In genomic region chr5:92498225-92498624, GRCm38 (mm10) we compare ENCODE assay signal across 12 mouse cellular contexts. TPM values are rescaled to one million over a fixed set of nuclear protein-coding genes. Genes with fewer than 3 reads are reported as not detected.
DNase-seq lines count a peak whose midpoint lies in the region; ATAC-seq and TF ChIP-seq lines count a peak whose summit lies in the region.
"Had no signal": no experiment of that assay in that cellular context is flagged by ENCODE, and none has a peak within 500 bp of the region (broad histone marks: within the 10 kb centered on the region; RNA-seq: fewer than 3 reads in every experiment).

No protein-coding gene starts in this region.

- peak; percentile 23; the same call in 1 of the 2 replicates for ATAC-seq in hindbrain, embryonic 11.5 days (ENCODE audit: low FRiP score)
- ATAC-seq in hindbrain, embryonic 16.5 days, result no peak
- peak; percentile 59; the same call in 1 of the 2 replicates for ATAC-seq in intestine, postnatal 0 days

- no peak for DNase-seq in hindbrain, embryonic 11.5 days (ENCODE audit: low spot score)
- peak; percentile 95 for DNase-seq in R1 (ENCODE audit: low read depth, low spot score)
- DNase-seq in adrenal gland, adult 18-20 months (ENCODE audit: low spot score in 2 of 2), result no peak
- no peak for DNase-seq in left cerebral cortex, adult 11 months (ENCODE audit: low spot score)
- no peak for DNase-seq in cerebellum, postnatal 25 days

- H3K27me3 ChIP-seq in hindbrain, embryonic 11.5 days (ENCODE audit: control insufficient read depth, insufficient read depth, low read length), result no peaks in the 10 kb centered on the region
- H3K27me3 ChIP-seq in hindbrain, embryonic 16.5 days (replicated peaks; ENCODE audit: control insufficient read depth, insufficient read depth, low read length), result no peaks in the 10 kb centered on the region
- H3K27me3 ChIP-seq in ES-Bruce4 (ENCODE audit: control insufficient read depth, insufficient read depth, low read length, poor library complexity, severe bottlenecking), result no peaks in the 10 kb centered on the region
- no peaks in the 10 kb centered on the region for H3K27me3 ChIP-seq in intestine, postnatal 0 days (replicated peaks; ENCODE audit: control insufficient read depth, insufficient read depth, low read length)
- H3K27me3 ChIP-seq: embryonic facial prominence, embryonic 13.5 days had no signal

- no peaks in the 10 kb centered on the region; the same call in 1 of the 2 replicates for H3K4me1 ChIP-seq in hindbrain, embryonic 11.5 days (replicated peaks; ENCODE audit: control insufficient read depth, insufficient read depth, low read length)
- peaks cover 19% of the 10 kb centered on the region for H3K4me1 ChIP-seq in hindbrain, embryonic 16.5 days (ENCODE audit: control insufficient read depth, insufficient read depth, low read depth, low read length)
- H3K4me1 ChIP-seq in ES-Bruce4 (ENCODE audit: control insufficient read depth, insufficient read depth, low read length), result peaks cover 2% of the 10 kb centered on the region
- H3K4me1 ChIP-seq in intestine, postnatal 0 days (replicated peaks; ENCODE audit: control insufficient read depth, insufficient read depth, low read length), result peaks cover 4% of the 10 kb centered on the region; the same call in 1 of the 2 replicates

- no peak overlapping the region for H3K9ac ChIP-seq in hindbrain, embryonic 11.5 days (ENCODE audit: low read depth, low read length)
- no peak overlapping the region for H3K9ac ChIP-seq in hindbrain, embryonic 16.5 days (ENCODE audit: low read depth, low read length)
- peak overlapping the region; percentile 32; the same call in 1 of the 2 replicates for H3K9ac ChIP-seq in ES-Bruce4 (ENCODE audit: low read depth, poor library complexity, severe bottlenecking)
- H3K9ac ChIP-seq in intestine, postnatal 0 days (ENCODE audit: low read depth, low read length), result no peak overlapping the region

- H3K36me3 ChIP-seq in hindbrain, embryonic 11.5 days (ENCODE audit: control insufficient read depth, insufficient read depth, low read length), result no peaks in the 10 kb centered on the region
- H3K36me3 ChIP-seq in hindbrain, embryonic 16.5 days (ENCODE audit: control insufficient read depth, insufficient read depth, low read length), result no peaks in the 10 kb centered on the region
- peaks cover 7% of the 10 kb centered on the region; the same call in 1 of the 2 replicates for H3K36me3 ChIP-seq in ES-Bruce4 (ENCODE audit: control insufficient read depth, insufficient read depth, low read length, poor library complexity, severe bottlenecking)
- H3K36me3 ChIP-seq in intestine, postnatal 0 days (ENCODE audit: control insufficient read depth, insufficient read depth), result no peaks in the 10 kb centered on the region
- H3K36me3 ChIP-seq: embryonic facial prominence, embryonic 13.5 days had no signal

- no peak overlapping the region for H3K4me3 ChIP-seq in hindbrain, embryonic 11.5 days (ENCODE audit: low read depth, low read length)
- H3K4me3 ChIP-seq in hindbrain, embryonic 16.5 days (ENCODE audit: low read length), result no peak overlapping the region
- H3K4me3 ChIP-seq in ES-Bruce4 (ENCODE audit: low read depth, low read length), result no peak overlapping the region
- no peak overlapping the region for H3K4me3 ChIP-seq in intestine, postnatal 0 days (ENCODE audit: low read depth, low read length)
- H3K4me3 ChIP-seq: embryonic facial prominence, embryonic 13.5 days had no signal

- no peaks in the 10 kb centered on the region for H3K9me3 ChIP-seq in hindbrain, embryonic 11.5 days (ENCODE audit: control insufficient read depth, low read length)
- H3K9me3 ChIP-seq in hindbrain, embryonic 16.5 days (ENCODE audit: control insufficient read depth, low read length), result no peaks in the 10 kb centered on the region
- no peaks in the 10 kb centered on the region for H3K9me3 ChIP-seq in ES-Bruce4 (replicated peaks; ENCODE audit: control insufficient read depth, insufficient read depth, low read length, poor library complexity, severe bottlenecking)
- no peaks in the 10 kb centered on the region for H3K9me3 ChIP-seq in intestine, postnatal 0 days (ENCODE audit: control insufficient read depth)
- H3K9me3 ChIP-seq: embryonic facial prominence, embryonic 13.5 days had no signal

- WGBS in hindbrain, embryonic 11.5 days, result 80% methylated on average over 3 of the region's 3 CpGs
- WGBS in hindbrain, embryonic 16.5 days, result 87% methylated on average over 3 of the region's 3 CpGs
- WGBS in intestine, postnatal 0 days, result 40% methylated on average over 3 of the region's 3 CpGs

- peak; percentile 94 for TF ChIP-seq EP300 in ES-Bruce4 (IDR thresholded peaks at IDR 0.05; ENCODE audit: insufficient read depth, low read depth, low read length)

- H3K4me2 ChIP-seq in hindbrain, embryonic 11.5 days (replicated peaks; ENCODE audit: low read depth, low read length), result no peak overlapping the region; the same call in 1 of the 2 replicates
- H3K4me2 ChIP-seq in hindbrain, embryonic 16.5 days (ENCODE audit: low read length), result no peak overlapping the region
- no peak overlapping the region for H3K4me2 ChIP-seq in intestine, postnatal 0 days (replicated peaks; ENCODE audit: low read depth)
- H3K4me2 ChIP-seq: embryonic facial prominence, embryonic 13.5 days had no signal

- H3K27ac ChIP-seq in hindbrain, embryonic 11.5 days (ENCODE audit: low read depth, low read length), result no peak overlapping the region
- H3K27ac ChIP-seq in hindbrain, embryonic 16.5 days (ENCODE audit: low read depth, low read length), result no peak overlapping the region
- peak overlapping the region; percentile 99 for H3K27ac ChIP-seq in ES-Bruce4 (ENCODE audit: insufficient read depth, low read length)
- peak overlapping the region; percentile 11; the same call in 1 of the 2 replicates for H3K27ac ChIP-seq in intestine, postnatal 0 days (ENCODE audit: low read depth, low read length)
- H3K27ac ChIP-seq: embryonic facial prominence, embryonic 13.5 days had no signal

- TF ChIP-seq CTCF in ES-Bruce4 (IDR thresholded peaks at IDR 0.05; ENCODE audit: low read depth, low read length), result no peak
- TF ChIP-seq CTCF in intestine, postnatal 0 days (IDR thresholded peaks at IDR 0.05; ENCODE audit: low read depth), result no peak

- TF ChIP-seq POLR2A in ES-Bruce4 (IDR thresholded peaks at IDR 0.05; ENCODE audit: insufficient read depth, low read length), result no peak

RNA-seq across cellular contexts. Expression of gene Scarb2, which starts 8.4 kb away (rescaled TPM):
- polyA plus RNA-seq in hindbrain, embryonic 11.5 days (2014; fragmentation: Nextera tagmentation; extraction: Ambion mirVana), result 11.2 and 11.7 TPM in 2 replicates
- 23.1 and 23.5 TPM in 2 replicates for polyA plus RNA-seq in hindbrain, embryonic 16.5 days (2015; fragmentation: Nextera tagmentation; extraction: Ambion mirVana)
- polyA plus RNA-seq in ES-Bruce4 (2011; ENCODE audit: insufficient read depth, insufficient read length, low read depth, missing spikeins), result 62.1 and 62.8 TPM in 2 replicates
- polyA plus RNA-seq in intestine, postnatal 0 days (2015; fragmentation: Nextera tagmentation; extraction: Ambion mirVana), result 18.0 and 19.7 TPM in 2 replicates
- 10 to 100 TPM; 67.1 to 70.2 TPM for total RNA-seq in adrenal gland, adult 18-20 months (2021)

RNA-seq across cellular contexts. Expression of gene Fam47e, which starts 56.6 kb away (rescaled TPM):
- polyA plus RNA-seq in hindbrain, embryonic 11.5 days (2014; fragmentation: Nextera tagmentation; extraction: Ambion mirVana), result 0.22 TPM in 1 of 2 replicates, not detected in the other
- polyA plus RNA-seq in hindbrain, embryonic 16.5 days (2015; fragmentation: Nextera tagmentation; extraction: Ambion mirVana), result 2.2 and 2.3 TPM in 2 replicates
- polyA plus RNA-seq in ES-Bruce4 (2011; ENCODE audit: insufficient read depth, insufficient read length, low read depth, missing spikeins), result not detected in 2 replicates
- not detected in 2 replicates for polyA plus RNA-seq in intestine, postnatal 0 days (2015; fragmentation: Nextera tagmentation; extraction: Ambion mirVana)
- not detected for total RNA-seq in adrenal gland, adult 18-20 months (2021)
- total RNA-seq: heart, postnatal 10 days; neutrophil, adult 5-6 weeks had no signal
- polyA plus RNA-seq: macrophage had no signal

Comparison
In these comparisons a context has a peak if more than half of its experiments do, and no peak if none do; other contexts are left out.
1. H3K27ac ChIP-seq: peak in ES-Bruce4 (single experiment) and intestine, postnatal 0 days (single experiment); none in hindbrain, embryonic 11.5 days (single experiment) and hindbrain, embryonic 16.5 days (single experiment).